Mouse (Mus musculus) embryonic stem cell, embryonic (primary cell): ENCODE data around the gene Tgfb1i1.

Experiments
- CTCF ChIA-PET, 4 experiments: fragments of 300-600 bp in 2 of 4; fragments of 350-600 bp in 2 of 4; sonication (Branson Sonifier 250); formaldehyde crosslinking; loops; one replicate each; lab custom pipeline; 2022; ENCODE audit warnings: inconsistent platforms in 2 of 4; lab: Charles Lee
- POLR2A ChIA-PET, 4 experiments: fragments of 300-600 bp in 2 of 4; fragments of 350-600 bp in 2 of 4; sonication (Branson Sonifier 250); formaldehyde crosslinking; loops; one replicate each; lab custom pipeline; 2022; ENCODE audit warnings: antibody characterized with exemption in 4 of 4, inconsistent platforms in 1 of 4; lab: Charles Lee

Tgfb1i1 gene

DNA sequence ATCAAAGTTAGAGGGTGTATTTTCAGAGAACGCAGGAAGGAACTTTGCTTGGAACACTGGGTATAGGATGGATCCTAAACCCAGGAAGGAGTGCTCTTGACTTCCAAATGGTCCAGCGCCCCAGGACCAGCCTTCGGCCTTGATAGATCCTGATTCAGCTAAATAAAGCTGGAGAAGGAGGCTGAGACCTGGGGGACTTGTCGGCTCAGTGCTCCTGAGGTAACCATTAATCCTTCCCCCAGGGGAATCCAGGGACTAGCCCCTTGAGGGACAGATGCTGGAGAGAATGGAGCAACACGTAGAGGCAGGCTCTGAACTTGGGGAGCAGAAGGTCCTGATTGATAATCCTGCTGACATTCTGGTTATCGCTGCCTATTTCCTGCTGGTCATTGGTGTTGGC is 18.8 kb downstream of the Tgfb1i1 start, which contains the start of gene Slc5a2:
TSS of gene Slc5a2 (plus strand) at position 247 of the 400 bp plus-strand sequence.
- POLR2A ChIA-PET = no interaction called here
- CTCF ChIA-PET = no interaction called here

DNA sequence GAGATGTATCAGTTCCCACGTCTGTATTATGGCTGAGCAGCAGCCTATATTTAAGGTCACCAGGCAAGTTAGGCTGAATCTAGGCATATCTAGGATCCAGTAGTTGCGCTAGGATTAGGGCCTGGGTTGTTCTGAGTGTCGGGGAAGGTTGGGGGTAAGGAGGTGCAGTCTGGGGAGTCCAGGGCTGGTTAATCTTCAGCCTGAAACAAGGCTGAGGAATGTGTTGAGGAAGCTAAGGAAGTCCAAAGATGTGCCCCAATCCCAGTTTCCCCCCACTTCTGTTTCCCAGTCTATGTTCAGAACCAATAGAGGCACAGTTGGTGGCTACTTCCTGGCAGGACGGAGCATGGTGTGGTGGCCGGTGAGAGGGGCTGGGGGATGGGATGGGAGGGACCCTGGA is 19.4 kb downstream of the Tgfb1i1 start:
- CTCF ChIA-PET = no interaction called here
- POLR2A ChIA-PET = interaction anchor here in 1 of 4 experiments (0.6 to 0.9 kb wide), 2 partner anchors 17 to 56 kb away, joined by 3 read pairs; no protein-coding TSS in a partner anchor

- POLR2A ChIA-PET = interaction anchor here in 1 of 4 experiments (1.3 kb wide), 1 partner anchor 19 kb away, joined by 3 read pairs; no protein-coding TSS in a partner anchor
These were observed 20.8 kb downstream of the Tgfb1i1 start for GRCm38 (mm10) chr7:128267391-128267790.

DNA sequence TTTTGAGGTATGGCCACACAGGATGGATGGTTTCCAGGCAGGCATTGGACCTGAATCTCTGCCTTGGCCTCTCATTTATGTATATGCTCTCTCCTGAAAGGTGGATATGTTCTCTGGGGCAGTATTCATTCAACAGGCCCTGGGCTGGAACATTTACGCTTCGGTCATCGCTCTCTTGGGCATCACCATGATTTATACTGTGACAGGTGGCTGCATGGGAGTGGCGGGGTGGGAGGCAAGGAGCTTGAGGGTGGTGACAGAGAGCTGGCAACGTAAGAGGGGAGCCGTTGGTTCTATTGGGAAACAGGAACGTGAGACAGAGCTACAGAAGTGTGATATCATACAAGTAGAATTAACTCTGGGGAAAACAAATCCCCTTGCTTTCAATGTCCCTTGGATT is 21.2 kb downstream of the Tgfb1i1 start:
- ChIA-PET CTCF (no interaction called here), POLR2A (interaction anchor here in 1 of 4 experiments (1.3 to 1.4 kb wide), 2 partner anchors 19 to 21 kb away, joined by 3 read pairs; no protein-coding TSS in a partner anchor)

More at GRCm38 (mm10) chr7:128267391-128267790, 20.8 kb downstream of the Tgfb1i1 start:
- CTCF ChIA-PET = no interaction called here

DNA sequence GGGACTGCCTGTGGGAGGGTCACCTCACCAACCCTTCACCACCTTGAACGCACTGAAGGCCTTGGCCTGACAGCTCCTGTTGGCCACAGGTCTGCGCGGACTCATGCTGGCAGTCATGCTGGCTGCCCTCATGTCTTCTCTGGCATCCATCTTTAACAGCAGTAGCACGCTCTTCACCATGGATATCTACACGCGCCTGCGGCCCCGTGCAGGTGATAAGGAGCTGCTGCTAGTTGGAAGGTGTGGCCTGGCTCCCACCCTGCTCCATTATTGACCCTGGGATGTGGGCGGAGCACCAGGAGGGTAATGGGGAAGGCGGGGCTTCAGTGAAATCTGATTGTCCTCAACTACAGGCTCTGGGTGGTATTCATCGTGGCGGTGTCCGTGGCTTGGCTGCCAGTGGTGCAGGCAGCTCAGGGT is 23.8 kb downstream of the Tgfb1i1 start:
- ChIA-PET POLR2A (interaction anchor here (0.6 to 2.3 kb wide), 32 partner anchors 8 to 1052 kb away, joined by 3 to 12 read pairs (median 3); partner anchors contain the start of genes BC017158 (in 2 of the 4), 9130023H24Rik (in 1 of the 4), Fus (in 1 of the 4) and Tial1 (in 1 of the 4)), CTCF (interaction anchor here in 3 of 4 experiments (0.6 to 1.8 kb wide), 6 partner anchors 18 to 129 kb away, joined by 3 to 6 read pairs (median 4); partner anchors contain the start of gene Armc5 (in 1 of the 3))

GRCm38 (mm10) chr7:128271496-128271895 is 24.9 kb downstream of the Tgfb1i1 start:
- ChIA-PET CTCF (interaction anchor here in 2 of 4 experiments (0.6 to 1.6 kb wide), 2 partner anchors 35 to 1693 kb away, joined by 3 to 6 read pairs; partner anchors contain the start of gene Armc5 (in 1 of the 2)), POLR2A (interaction anchor here in 2 of 4 experiments (0.7 to 2.3 kb wide), 7 partner anchors 11 to 252 kb away, joined by 3 to 12 read pairs (median 4); partner anchors contain the start of genes BC017158 (in 1 of the 2) and Bag3 (in 1 of the 2))

GRCm38 (mm10) chr7:128276051-128276450 is 29.4 kb downstream of the Tgfb1i1 start:
- POLR2A ChIA-PET = interaction anchor here in 3 of 4 experiments (0.6 to 3.4 kb wide), 17 partner anchors 8 to 1845 kb away, joined by 3 to 21 read pairs (median 5); partner anchors contain the start of genes BC017158 (in 2 of the 3), 9130023H24Rik (in 1 of the 3), Fus (in 1 of the 3) and Tial1 (in 1 of the 3)
- CTCF ChIA-PET = interaction anchor here in 2 of 4 experiments (0.6 to 4.0 kb wide), 4 partner anchors 13 to 310 kb away, joined by 3 to 16 read pairs (median 4); no protein-coding TSS in a partner anchor

DNA sequence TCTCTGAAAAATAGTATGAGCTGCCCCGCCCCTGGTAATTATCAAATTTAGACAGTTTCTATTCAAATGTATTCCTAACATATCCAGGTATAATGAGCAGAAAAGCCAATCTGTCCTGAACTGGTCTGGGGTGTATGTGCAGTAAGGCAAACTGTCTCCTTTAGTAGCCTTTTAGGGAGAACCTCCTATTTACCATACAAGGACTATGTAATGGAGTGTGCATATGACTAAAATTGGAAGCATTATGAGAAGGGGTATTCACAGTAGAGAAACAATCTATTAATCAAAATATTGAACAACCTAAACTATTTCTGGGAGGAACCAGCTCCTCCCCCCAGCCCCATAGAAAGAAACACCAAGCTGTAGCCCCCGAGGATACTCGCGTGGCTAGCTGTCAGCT is 33.1 kb downstream of the Tgfb1i1 start:
- ChIA-PET POLR2A (interaction anchor here in 2 of 4 experiments (1.0 to 1.8 kb wide), 3 partner anchors 9 to 18 kb away, joined by 3 to 6 read pairs (median 5); partner anchors contain the start of gene BC017158 (in 1 of the 2)), CTCF (interaction anchor here in 1 of 4 experiments (0.8 kb wide), 1 partner anchor 10 kb away, joined by 4 read pairs; no protein-coding TSS in a partner anchor)

- ChIA-PET POLR2A (interaction anchor here in 1 of 4 experiments (1.0 to 1.5 kb wide), 2 partner anchors 11 to 17 kb away, joined by 3 to 4 read pairs; partner anchors contain the start of gene BC017158), CTCF (no interaction called here)
These were observed 35.2 kb downstream of the Tgfb1i1 start for GRCm38 (mm10) chr7:128281765-128282164.

DNA sequence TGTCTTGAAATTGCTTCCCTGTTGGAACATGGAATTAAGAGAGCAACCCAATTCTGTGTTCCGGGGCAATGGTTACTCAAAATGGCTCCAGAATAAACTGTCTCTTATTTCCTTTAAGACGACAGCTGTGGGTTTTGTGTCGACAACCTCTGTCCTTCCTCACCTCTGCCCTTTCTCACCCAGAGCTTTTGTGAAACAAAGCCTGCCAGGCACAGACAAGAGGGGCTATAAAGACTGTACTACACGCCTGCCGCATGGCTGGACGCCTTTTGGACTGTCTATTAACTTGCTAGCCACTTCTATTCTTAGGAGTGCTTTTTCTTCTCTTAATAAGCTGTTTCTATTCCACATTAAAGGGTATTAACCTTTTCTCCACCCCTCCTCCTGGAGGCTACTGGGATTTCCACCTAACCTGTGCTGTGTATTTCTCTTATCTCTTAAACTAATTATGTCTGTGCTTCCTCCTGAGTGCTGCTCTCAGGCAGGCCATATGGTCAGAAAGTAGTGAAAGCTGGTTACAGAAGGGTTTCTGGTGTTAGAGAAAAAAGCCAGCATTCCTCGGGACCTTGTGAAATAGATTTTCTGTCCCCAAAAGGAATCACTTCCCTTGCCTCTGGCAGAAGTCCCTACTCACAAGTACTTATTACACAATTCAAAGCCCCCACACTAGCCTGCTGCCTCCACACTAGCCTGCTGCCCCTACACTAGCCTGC is 36.1 kb downstream of the Tgfb1i1 start:
- ChIA-PET CTCF (no interaction called here), POLR2A (interaction anchor here in 1 of 4 experiments (0.7 to 1.5 kb wide), 3 partner anchors 12 to 16 kb away, joined by 3 to 4 read pairs (median 4); partner anchors contain the start of gene BC017158)

GRCm38 (mm10) chr7:128284047-128284446 is 37.4 kb downstream of the Tgfb1i1 start:
- CTCF ChIA-PET = interaction anchor here in 1 of 4 experiments (1.1 kb wide), 1 partner anchor 441 kb away, joined by 3 read pairs; no protein-coding TSS in a partner anchor
- POLR2A ChIA-PET = interaction anchor here in 2 of 4 experiments (1.1 to 1.7 kb wide), 4 partner anchors 9 to 35 kb away, joined by 4 to 10 read pairs (median 5); no protein-coding TSS in a partner anchor

DNA sequence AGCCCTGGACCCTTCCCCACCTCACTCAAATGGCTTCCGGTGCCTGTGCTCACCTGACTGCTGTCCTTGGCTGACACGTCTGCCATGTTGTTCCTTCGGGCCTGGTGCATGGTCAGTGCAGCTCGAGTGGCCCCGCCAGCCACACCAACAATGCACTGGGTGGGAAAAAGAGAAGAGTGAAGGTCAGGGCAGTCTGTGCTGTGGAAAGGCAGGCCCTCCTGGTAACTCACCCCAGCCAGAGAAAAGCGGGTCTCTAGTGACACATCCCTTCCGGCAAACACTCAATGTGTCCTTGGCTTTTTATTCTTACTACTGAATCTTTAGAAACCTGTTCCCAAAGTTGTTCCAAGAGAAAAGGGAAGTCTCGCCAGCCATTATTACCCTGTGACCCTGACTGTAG is 38.4 kb downstream of the Tgfb1i1 start:
- ChIA-PET POLR2A (interaction anchor here in 2 of 4 experiments (1.1 to 2.8 kb wide), 5 partner anchors 8 to 34 kb away, joined by 4 to 21 read pairs (median 6); no protein-coding TSS in a partner anchor), CTCF (interaction anchor here in 1 of 4 experiments (0.5 kb wide), 1 partner anchor 39 kb away, joined by 3 read pairs; the partner anchor contains the start of gene Tgfb1i1)

- CTCF ChIA-PET = interaction anchor here in 3 of 4 experiments (0.6 to 1.9 kb wide), 12 partner anchors 9 to 77 kb away, joined by 3 to 16 read pairs (median 4); partner anchors contain the start of genes 9130023H24Rik (in 1 of the 3), Armc5 (in 1 of the 3), BC017158 (in 1 of the 3) and Tgfb1i1 (in 1 of the 3)
- POLR2A ChIA-PET = interaction anchor here in 2 of 4 experiments (0.6 to 2.1 kb wide), 11 partner anchors 8 to 231 kb away, joined by 3 to 12 read pairs (median 4); partner anchors contain the start of gene BC017158 (in 2 of the 2)
These were observed 42.4 kb downstream of the Tgfb1i1 start for GRCm38 (mm10) chr7:128288923-128289544.

- CTCF ChIA-PET = no interaction called here
These were observed 48.2 kb downstream of the Tgfb1i1 start for GRCm38 (mm10) chr7:128294785-128295184.

GRCm38 (mm10) chr7:128296514-128296913 is 49.9 kb downstream of the Tgfb1i1 start:
- ChIA-PET POLR2A (interaction anchor here in 2 of 4 experiments (0.9 to 2.1 kb wide), 4 partner anchors 9 to 26 kb away, joined by 3 to 7 read pairs (median 3); no protein-coding TSS in a partner anchor), CTCF (interaction anchor here in 1 of 4 experiments (1.0 kb wide), 1 partner anchor 48 kb away, joined by 3 read pairs; no protein-coding TSS in a partner anchor)

More at GRCm38 (mm10) chr7:128294785-128295184, 48.2 kb downstream of the Tgfb1i1 start:
- POLR2A ChIA-PET = no interaction called here

DNA sequence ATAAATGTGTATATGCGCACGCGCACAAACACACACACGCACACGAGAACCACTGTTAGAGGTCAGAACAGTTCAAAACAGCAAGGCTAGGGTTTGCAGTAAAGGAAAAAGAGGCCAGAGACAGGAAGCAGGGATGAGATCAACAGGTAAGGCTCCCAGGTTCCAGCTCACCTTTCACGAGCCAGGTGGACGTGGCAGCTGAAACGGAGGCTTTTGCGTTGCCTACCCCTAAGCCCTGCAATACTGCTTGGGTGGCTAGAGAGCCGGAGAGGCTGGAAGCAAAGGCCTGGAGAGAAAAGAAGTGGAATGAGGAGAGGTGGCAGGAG is 50.6 kb downstream of the Tgfb1i1 start:
- CTCF ChIA-PET = interaction anchor here in 3 of 4 experiments (0.7 to 1.7 kb wide), 3 partner anchors 8 to 96 kb away, joined by 3 to 6 read pairs (median 6); no protein-coding TSS in a partner anchor
- POLR2A ChIA-PET = interaction anchor here in 3 of 4 experiments (0.9 to 2.1 kb wide), 12 partner anchors 9 to 330 kb away, joined by 3 to 7 read pairs (median 5); partner anchors contain the start of genes 9130023H24Rik (in 1 of the 3) and Fus (in 1 of the 3)
